Mouse (Mus musculus): Measurements from ENCODE around the gene Fubp1. TPM values are rescaled to one million over a fixed set of nuclear protein-coding genes. Genes with fewer than 3 reads are reported as not detected.
"Not testable (repeated sequence)": the region's sequence is repeated elsewhere in the genome, so short reads cannot be mapped to it uniquely, and the experiment has no call there.

Gene Fubp1
- total RNA-seq, 2 experiments from 2014 or later: 216 to 229 TPM

- DNase-seq: no peak
- intact Hi-C loops (cut with DNase I): no loop called here
Measured at GRCm38 (mm10) chr3:152192238-152192931, 17.8 kb upstream of the Fubp1 start.

- intact Hi-C loops (cut with DNase I): no loop called here
- no peak for DNase-seq
Measured at GRCm38 (mm10) chr3:152193177-152193576, 17.0 kb upstream of the Fubp1 start.

GRCm38 (mm10) chr3:152193635-152194097, 16.6 kb upstream of the Fubp1 start:
- DNase-seq: peak; percentile 74
- intact Hi-C loops (cut with DNase I): no loop called here

DNA sequence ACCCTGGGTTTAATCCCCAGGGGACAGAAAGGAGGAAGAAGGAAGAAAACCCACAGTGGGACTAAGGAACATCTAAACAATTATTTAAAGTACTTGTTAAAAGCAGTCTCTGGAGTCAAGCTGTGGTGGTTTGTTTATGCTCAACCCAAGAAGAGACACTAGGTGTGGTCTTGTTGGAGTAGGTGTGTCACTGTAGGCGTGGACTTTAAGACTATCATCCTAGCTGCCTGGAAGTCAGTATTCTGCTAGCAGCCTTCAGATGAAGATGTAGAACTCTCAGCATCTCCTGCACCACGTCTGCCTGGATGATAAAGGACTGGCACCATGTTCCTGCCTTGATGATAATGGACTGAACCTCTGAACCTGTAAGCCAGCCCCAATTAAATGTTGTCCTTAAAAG, 13.0 kb upstream of the Fubp1 start:
- DNase-seq; intact Hi-C loops (cut with DNase I): not testable (repeated sequence)

DNA sequence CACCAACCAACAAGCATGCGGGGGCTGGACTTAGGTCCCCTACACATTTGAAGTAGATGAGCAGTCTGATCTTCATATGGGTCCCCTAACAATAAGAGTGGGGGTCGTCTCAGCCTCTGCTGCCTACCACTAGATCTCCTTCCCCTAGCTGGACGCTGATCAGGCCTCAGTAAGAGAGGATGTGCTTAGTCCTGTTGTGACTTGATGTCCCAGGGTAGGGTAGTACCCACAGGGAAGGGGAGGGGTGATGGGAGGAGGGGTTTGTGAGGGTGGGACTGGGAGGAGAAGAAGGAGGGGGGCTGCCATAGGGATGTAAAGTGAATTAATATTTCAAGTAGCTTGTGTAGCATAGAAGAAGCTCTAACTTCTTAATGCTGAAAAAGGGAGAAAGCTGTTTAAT, 11.1 kb upstream of the Fubp1 start:
- DNase-seq: no peak
- intact Hi-C loops (cut with DNase I): no loop called here

DNA sequence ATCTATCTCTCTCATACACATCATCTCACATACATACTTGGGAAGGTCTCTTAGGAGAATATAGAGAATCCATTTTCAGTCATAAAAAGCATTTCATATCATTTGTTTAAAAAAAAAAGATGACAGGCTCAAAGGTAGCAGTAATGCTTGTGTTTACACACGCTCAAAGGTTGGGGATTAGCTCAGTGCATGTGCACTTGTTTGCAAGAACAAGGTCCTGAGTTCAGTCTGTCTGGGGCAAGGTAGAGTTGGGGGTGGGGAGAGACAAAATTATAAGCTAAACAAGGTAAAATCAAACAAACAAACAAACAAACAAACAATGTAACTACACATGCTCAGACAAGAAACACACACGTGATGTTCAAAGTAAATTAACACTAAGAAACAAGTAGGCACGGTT, 9.0 kb upstream of the Fubp1 start:
- DNase-seq: no peak
- intact Hi-C loops (cut with DNase I): no loop called here

GRCm38 (mm10) chr3:152201651-152202050, 8.6 kb upstream of the Fubp1 start:
- DNase-seq: no peak
- intact Hi-C loops (cut with DNase I): no loop called here

GRCm38 (mm10) chr3:152202942-152203341, 7.3 kb upstream of the Fubp1 start:
- DNase-seq: no peak
- intact Hi-C loops (cut with DNase I): no loop called here

- no peak for DNase-seq
- intact Hi-C loops (cut with DNase I): no loop called here
Measured at GRCm38 (mm10) chr3:152203411-152203810, 6.8 kb upstream of the Fubp1 start.

DNA sequence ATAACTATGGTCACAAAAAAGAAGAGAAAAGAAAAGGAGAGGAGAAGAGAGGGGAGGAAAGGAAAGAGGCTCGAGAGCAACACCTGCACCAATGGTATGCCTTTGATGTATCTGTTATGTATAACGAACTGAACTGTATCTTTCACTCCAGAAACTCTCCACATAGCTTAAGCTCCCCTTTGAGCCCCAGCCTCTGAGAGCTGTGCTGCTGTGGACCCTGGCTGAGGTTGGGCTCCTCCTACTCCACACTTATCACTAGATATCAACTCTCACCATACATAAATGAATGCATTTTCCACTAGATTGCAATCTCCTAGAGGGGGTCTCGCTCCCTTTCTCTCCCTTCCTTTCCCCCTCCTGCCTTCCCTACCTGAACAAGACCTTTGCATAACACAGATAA, 6.2 kb upstream of the Fubp1 start:
- intact Hi-C loops (cut with DNase I): no loop called here
- no peak for DNase-seq

- DNase-seq: no peak
- intact Hi-C loops (cut with DNase I): no loop called here
Measured at GRCm38 (mm10) chr3:152204577-152204976, 5.6 kb upstream of the Fubp1 start.

DNA sequence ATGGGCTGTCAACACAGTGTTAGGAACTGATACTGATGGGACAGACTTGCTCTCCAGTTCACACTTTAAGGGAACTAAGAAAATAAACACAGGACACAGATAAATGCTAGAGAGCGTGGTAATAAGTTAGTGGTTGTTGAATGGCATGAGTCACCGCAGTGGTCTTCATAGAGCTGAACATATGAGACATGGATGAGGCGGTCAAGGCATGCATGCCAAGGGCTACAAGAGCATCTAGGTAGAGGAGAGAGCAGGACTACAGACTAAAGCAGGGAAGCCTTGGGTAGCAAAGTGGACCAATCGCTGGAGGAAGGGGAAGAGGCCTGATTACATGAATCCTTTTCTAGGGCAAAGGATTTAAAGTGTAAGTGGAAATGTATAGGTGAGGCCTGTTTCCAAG, 3.1 kb upstream of the Fubp1 start:
- intact Hi-C loops (cut with DNase I): no loop called here

GRCm38 (mm10) chr3:152208096-152208885, 1.9 kb upstream of the Fubp1 start:
- intact Hi-C loops (cut with DNase I): no loop called here
- DNase-seq: no peak

More for the DNA sequence above, 3.1 kb upstream of the Fubp1 start:
- DNase-seq: no peak

DNA sequence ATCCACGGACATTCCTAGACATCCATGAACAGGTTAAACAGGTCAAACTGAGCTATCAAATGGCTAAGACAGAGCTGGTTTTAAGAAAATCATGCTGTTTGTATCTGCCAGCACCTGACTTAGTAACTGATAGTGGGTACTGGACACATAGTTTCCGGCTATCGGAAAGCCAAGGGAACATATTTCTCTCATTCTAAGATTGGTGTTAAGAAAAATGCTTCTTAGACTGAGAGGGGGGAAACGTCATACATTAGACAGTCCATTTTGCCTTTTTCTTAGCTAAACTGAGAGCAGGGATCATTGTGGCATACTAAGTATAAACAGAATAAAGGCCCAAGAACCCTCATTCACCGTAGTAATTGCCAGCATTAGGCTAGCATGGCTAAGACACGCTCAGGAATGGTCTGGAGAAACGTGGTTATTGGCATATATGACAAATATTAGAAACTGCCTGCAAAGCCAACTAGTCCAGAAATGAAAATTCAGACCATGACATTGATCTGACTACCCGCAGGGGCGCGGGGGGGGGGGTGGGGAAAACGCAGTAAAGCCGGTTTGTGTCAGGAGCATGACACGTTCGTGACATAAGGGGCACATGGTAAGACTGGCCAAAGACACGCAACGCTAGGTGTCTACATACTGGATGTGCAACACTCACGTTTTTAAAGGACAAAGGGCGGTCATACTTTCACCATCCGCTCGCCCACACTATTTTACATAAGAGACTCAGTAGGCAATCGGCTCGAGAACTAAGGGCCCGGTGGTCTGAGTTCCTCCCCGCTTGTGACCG, 850 bp upstream of the Fubp1 start:
- no peak for DNase-seq
- intact Hi-C loops (cut with DNase I): no loop called here

GRCm38 (mm10) chr3:152210728-152211391, 638 bp downstream of the Fubp1 start:
- intact Hi-C loops (cut with DNase I): loop anchor here (5.0 kb wide), 1 partner anchor 99 kb away; no protein-coding TSS in a partner anchor
- DNase-seq: peak; percentile 72

DNA sequence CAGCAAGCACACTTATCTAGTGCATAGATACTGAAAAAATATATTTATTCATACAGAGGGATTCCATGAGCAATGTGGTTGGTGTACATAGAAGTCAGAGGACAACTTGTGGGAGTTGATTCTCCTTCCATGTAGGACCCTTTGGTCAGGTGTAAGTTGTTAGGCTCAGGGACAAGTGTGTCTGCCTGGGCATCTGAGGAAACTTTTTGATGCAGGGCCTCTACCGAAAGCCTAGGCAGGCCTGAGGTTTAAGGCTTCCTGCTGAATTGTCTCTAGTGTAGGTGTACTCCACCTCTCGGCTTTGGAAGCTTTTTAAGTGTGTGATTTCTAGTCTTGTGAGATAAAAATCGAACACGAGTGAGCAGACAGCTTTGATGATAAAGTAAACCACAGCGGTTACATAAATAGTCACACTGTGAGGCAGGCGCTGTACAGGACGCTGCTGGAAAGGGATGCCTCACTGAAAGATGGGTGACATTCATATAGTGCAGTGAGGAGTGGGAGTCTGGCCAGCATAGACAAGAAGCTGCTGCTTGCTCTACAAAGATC, 1.6 kb downstream of the Fubp1 start:
- intact Hi-C loops (cut with DNase I): loop anchor here (5.0 kb wide), 1 partner anchor 100 kb away; no protein-coding TSS in a partner anchor
- no peak for DNase-seq

DNA sequence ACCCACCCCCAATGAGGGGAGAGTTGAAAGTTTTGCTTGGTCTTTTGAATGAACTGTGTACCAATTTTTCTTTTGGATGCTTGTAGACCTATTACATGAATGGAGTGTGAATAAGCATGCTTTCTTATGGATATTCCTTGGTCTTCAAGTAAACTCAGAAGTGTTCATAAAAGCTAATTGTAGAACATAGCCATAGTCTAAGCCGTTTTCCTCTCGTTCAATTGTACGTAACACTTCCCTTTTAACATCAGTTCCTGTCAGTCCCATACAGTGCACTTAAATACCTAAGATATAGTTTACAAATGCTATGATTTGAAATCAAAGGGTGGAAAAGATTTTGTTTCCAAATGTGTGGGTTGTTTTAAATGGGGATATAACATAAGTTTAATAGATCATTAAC, 3.2 kb downstream of the Fubp1 start:
- intact Hi-C loops (cut with DNase I): loop anchor here (5.0 kb wide), 1 partner anchor 101 kb away; no protein-coding TSS in a partner anchor
- DNase-seq: no peak

- intact Hi-C loops (cut with DNase I): loop anchor here (10.0 kb wide), 1 partner anchor 150 kb away; no protein-coding TSS in a partner anchor
- no peak for DNase-seq
Measured at GRCm38 (mm10) chr3:152224918-152225317, 14.7 kb downstream of the Fubp1 start.

- intact Hi-C loops (cut with DNase I): loop anchor here (10.0 kb wide), 1 partner anchor 149 kb away; no protein-coding TSS in a partner anchor
Measured at GRCm38 (mm10) chr3:152225906-152226305, 15.7 kb downstream of the Fubp1 start.

GRCm38 (mm10) chr3:152228843-152229242, 18.6 kb downstream of the Fubp1 start:
- intact Hi-C loops (cut with DNase I): loop anchor here (10.0 kb wide), 1 partner anchor 146 kb away; no protein-coding TSS in a partner anchor

More at GRCm38 (mm10) chr3:152225906-152226305, 15.7 kb downstream of the Fubp1 start:
- no peak for DNase-seq

More at GRCm38 (mm10) chr3:152228843-152229242, 18.6 kb downstream of the Fubp1 start:
- DNase-seq: no peak

Measured in left cerebral cortex, postnatal 4 days (tissue).